Mouse (Mus musculus) kidney, postnatal 0 days (tissue): ENCODE measurements at regions not wholly inside any gene's neighbourhood (a gene's known extent, or its start where the extent isn't known, plus 50 kb on each side); places are given as distances from the start of the nearest gene placed in this dataset.

Source experiments
- ATAC-seq: fragments of 200-750 bp; cut with Nextera tagmentation; replicated peaks from 2 replicates; pipeline ENCODE4 v1.8.0; 2017; ENCODE audit warnings: low read depth, moderate number of reproducible peaks, moderate TSS enrichment, moderate library complexity; ENCODE audit not compliant: low FRiP score
- DNase-seq: peaks from one replicate; pipeline ENCODE4 v3.0.0-alpha.2; 2016; ENCODE audit warnings: low spot score
- H3K27ac ChIP-seq: fragments of 300-500 bp; sonication (generic); 2 replicates; pipeline ENCODE4 v1.5.1; 2014; ENCODE audit warnings: mild to moderate bottlenecking
- H3K27me3 ChIP-seq: fragments of 300-500 bp; sonication (generic); 2 replicates; pipeline ENCODE4 v1.6.1; 2014; ENCODE audit warnings: low read length, mixed read lengths; ENCODE audit not compliant: insufficient read depth
- H3K36me3 ChIP-seq: fragments of 300-500 bp; sonication (generic); 2 replicates; pipeline ENCODE4 v1.6.1; 2014; ENCODE audit warnings: low read length, mixed read lengths; ENCODE audit not compliant: insufficient read depth
- H3K4me1 ChIP-seq: fragments of 300-500 bp; sonication (generic); replicated peaks from 2 replicates; pipeline ENCODE4 v1.6.1; 2014; ENCODE audit warnings: antibody characterized with exemption, low read length, mixed read lengths; ENCODE audit not compliant: insufficient read depth
- H3K4me2 ChIP-seq: fragments of 300-500 bp; sonication (generic); 2 replicates; pipeline ENCODE4 v1.6.1; 2014; ENCODE audit warnings: mild to moderate bottlenecking, low read length, moderate library complexity, mixed read lengths
- H3K4me3 ChIP-seq: fragments of 300-500 bp; sonication (generic); replicated peaks from 2 replicates; pipeline ENCODE4 v1.5.1; 2014; ENCODE audit warnings: low read depth, low read length
- H3K9ac ChIP-seq: fragments of 300-500 bp; sonication (generic); 2 replicates; pipeline ENCODE4 v1.6.1; 2014; ENCODE audit warnings: low read depth, low read length
- H3K9me3 ChIP-seq: fragments of 300-500 bp; sonication (generic); replicated peaks from 2 replicates; pipeline ENCODE4 v1.6.1; 2016; ENCODE audit warnings: low read length, inconsistent platforms, mixed read lengths
- CTCF ChIP-seq: IDR thresholded peaks from 2 replicates; pipeline ENCODE4 v1.5.1; 2016; ENCODE audit warnings: antibody characterized with exemption, low read depth, mild to moderate bottlenecking, moderate library complexity
- WGBS: fragments of 180-500 bp; shearing (Covaris S2); extraction: QIAGEN DNeasy Blood & Tissue Kit; methylation state at CpG from one replicate; pipeline ENCODE4 v1.1.7; 2014; 5-methylcytosine and 5-hydroxymethylcytosine counted together

GRCm38 (mm10) chr10:43750401-43750800 is 151.1 kb downstream of the Qrsl1 start:
- 0 out of 2 replicates have a peak overlapping the region, but pooled peaks have one; percentile 31 for H3K27ac ChIP-seq
- no peaks in the 10 kb centered on the region for H3K36me3 ChIP-seq
- no peak for ATAC-seq
- H3K27me3 ChIP-seq, result no peaks in the 10 kb centered on the region
- TF ChIP-seq CTCF, result no peak
- no peak overlapping the region for H3K4me2 ChIP-seq
- H3K9me3 ChIP-seq, result no peaks in the 10 kb centered on the region
- H3K4me3 ChIP-seq, result no peak overlapping the region
- no peak for DNase-seq
- WGBS, result 79% methylated on average over 6 of the region's 6 CpGs
- peaks cover 14% of the 10 kb centered on the region; the same call in 1 of the 2 replicates for H3K4me1 ChIP-seq
- no peak overlapping the region for H3K9ac ChIP-seq

DNA sequence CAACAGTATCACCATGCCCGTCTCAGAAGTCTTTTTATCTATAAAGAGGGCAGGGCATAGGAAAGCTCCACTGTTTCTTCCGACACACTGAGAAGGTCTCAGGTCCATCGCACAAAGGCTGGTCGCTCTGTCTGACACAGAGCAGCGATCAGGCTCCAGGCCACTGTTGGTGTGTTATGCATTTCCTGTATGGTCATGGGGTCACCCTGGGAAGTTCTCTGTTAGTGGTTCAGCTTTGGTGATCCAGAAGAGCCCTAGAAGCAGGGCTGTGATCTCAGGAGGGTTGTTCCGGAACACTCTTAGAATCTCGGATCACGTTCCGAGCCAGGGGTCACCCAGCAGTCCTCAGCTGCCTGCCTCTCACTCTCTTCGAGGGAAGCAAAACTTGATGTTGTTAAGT is 150.7 kb downstream of the Qrsl1 start:
- DNase-seq (no peak), ATAC-seq (no peak; the same call in 1 of the 2 replicates)

DNA sequence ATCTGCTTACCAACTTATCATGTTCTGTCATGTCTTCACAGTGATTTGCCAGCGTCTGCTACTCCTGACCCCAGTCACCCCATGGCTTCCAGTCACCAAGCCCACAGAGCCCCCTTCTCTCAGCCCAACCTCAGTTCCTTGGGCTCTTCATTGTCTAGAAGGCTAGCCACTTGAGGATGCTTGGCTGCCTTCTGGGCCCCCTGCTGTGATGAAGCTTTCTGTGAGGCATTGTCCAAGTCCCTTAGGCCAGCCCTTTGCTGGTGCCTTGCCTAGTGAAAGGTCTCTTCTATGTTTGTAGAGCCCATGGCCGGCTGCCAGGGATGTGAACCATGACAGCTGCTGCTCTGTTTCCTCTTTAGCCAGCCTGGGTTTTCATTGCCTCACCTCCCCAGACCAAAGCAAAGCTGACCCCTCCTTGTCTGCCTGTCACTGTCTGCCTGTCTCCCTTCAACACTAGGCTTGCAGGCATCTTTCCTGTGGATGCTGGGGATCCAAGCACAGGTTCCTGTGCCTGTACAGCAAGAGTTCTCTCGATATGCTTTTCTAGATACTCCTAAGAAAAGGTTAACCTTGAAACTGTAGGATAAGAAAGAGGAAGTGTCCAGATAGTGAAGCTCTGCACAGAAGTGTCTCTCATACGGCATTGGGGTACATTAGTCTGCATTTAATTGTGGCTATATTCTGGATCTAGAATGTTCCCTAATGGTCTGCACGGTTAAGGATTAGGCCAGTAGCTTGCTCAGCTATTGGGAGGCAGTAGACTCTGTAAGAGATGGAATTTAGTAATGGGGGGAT is 149.5 kb downstream of the Qrsl1 start:
- DNase-seq, result peak; percentile 91
- Histone ChIP-seq H3K4me1 (peaks cover 14% of the 10 kb centered on the region; the same call in 1 of the 2 replicates), H3K4me3 (no peak overlapping the region), H3K27ac (peak overlapping the region; percentile 56; the same call in 1 of the 2 replicates), H3K27me3 (no peaks in the 10 kb centered on the region), H3K9me3 (no peaks in the 10 kb centered on the region), H3K4me2 (no peak overlapping the region), H3K36me3 (no peaks in the 10 kb centered on the region), H3K9ac (no peak overlapping the region)
- peak; percentile 89 for ATAC-seq
- 36% methylated on average over 5 of the region's 5 CpGs for WGBS
- no peak for TF ChIP-seq CTCF

More for the DNA sequence above, 150.7 kb downstream of the Qrsl1 start:
- Histone ChIP-seq H3K9ac (no peak overlapping the region), H3K4me2 (no peak overlapping the region), H3K27me3 (no peaks in the 10 kb centered on the region), H3K27ac (0 out of 2 replicates have a peak overlapping the region, but pooled peaks have one; percentile 31), H3K4me3 (no peak overlapping the region), H3K36me3 (no peaks in the 10 kb centered on the region), H3K9me3 (no peaks in the 10 kb centered on the region), H3K4me1 (peaks cover 14% of the 10 kb centered on the region; the same call in 1 of the 2 replicates)
- WGBS, result 41% methylated on average over 10 of the region's 10 CpGs
- TF ChIP-seq CTCF, result no peak

DNA sequence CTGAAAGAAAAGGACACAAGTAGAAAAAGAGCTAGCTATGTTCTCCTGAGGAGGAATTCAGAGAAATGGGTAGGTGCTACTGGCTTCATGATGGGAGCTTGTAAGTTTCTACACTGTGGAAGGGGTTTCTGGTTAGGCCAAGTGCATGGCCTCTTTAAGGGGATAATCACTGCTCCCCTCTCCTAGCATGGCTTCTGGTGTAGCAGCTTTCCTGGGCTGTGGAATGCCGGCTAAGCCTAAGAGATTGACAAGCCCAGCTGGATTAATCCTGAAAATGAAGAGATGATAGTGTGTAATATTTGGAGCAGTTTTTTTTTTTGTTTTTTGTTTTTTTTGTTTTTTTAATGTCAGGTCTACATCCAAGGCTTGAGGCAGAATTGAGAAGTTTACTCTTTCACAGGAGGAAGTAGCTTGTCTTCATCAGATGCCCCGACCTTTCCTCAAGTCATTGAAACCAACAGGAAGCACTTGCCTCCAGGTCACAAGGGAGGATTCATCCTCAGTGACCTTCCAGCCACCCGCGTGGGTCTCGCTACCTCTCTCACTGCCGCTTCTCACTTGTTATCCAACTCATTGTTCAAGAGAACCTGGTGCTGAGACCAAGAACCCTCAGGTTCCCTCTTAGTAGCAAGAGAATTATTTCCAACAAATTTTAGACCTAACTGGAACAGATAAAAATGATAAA is 144.5 kb downstream of the Qrsl1 start:
- DNase-seq, result no peak
- Histone ChIP-seq H3K9me3 (no peaks in the 10 kb centered on the region), H3K4me2 (no peak overlapping the region), H3K27me3 (no peaks in the 10 kb centered on the region), H3K27ac (no peak overlapping the region), H3K36me3 (no peaks in the 10 kb centered on the region), H3K4me3 (no peak overlapping the region), H3K9ac (no peak overlapping the region), H3K4me1 (no peaks in the 10 kb centered on the region)
- no peak for ATAC-seq
- TF ChIP-seq CTCF, result no peak
- 45% methylated on average over 6 of the region's 6 CpGs for WGBS

DNA sequence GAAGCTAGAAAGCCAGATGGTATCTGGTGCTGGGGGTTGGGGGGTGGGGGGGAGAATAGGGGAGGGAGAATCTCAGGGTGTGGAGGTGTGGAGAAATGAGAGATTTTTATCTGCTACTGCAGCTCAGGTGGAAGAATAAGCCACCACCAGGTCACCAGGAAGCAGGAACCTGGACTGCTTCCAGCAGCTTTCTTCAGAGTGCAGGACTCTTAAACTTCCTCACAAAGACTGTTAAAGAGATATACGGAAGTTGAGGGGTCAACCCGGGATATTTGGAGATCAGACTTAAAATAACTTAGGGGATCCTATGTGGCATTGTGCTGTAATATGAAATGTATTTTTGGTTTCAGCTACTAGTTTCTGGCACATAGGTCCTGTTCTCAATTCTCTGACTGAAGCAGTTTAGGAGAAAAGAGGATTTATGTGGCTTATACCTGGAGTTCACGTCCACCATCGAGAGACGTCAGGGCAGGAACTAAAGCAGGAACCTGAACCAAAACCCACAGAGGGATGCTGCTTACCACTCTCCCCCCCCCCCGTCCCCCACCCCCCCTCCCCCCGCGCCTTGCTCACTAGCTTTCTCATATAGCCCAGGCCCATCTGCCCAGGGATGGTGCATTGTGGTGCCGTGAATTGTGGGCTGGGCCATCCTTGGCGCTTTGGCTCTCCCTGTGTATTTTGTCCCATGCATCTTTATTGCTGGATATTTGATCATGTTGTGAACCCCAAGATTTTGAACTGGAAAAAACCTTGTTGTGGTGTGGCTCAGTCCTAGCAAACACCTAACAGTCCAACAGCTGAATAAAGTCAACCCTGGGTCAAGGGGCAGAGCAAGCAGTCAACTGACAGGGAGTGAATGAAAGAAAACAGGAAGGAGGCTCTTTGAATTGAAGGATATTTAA is 143.2 kb downstream of the Qrsl1 start:
- no peak overlapping the region for H3K4me3 ChIP-seq
- H3K36me3 ChIP-seq, result no peaks in the 10 kb centered on the region
- 64% methylated on average over 10 of the region's 10 CpGs for WGBS
- DNase-seq (no peak), ATAC-seq (no peak; the same call in 1 of the 2 replicates)
- no peaks in the 10 kb centered on the region for H3K9me3 ChIP-seq
- TF ChIP-seq CTCF, result no peak
- H3K27me3 ChIP-seq, result no peaks in the 10 kb centered on the region
- no peak overlapping the region for H3K4me2 ChIP-seq
- H3K27ac ChIP-seq, result no peak overlapping the region
- H3K9ac ChIP-seq, result no peak overlapping the region
- H3K4me1 ChIP-seq, result no peaks in the 10 kb centered on the region
